Mouse (Mus musculus) ES-E14 (cell line): ENCODE results near the gene Umodl1. TPM values are rescaled to one million over a fixed set of nuclear protein-coding genes. Genes with fewer than 3 reads are reported as not detected.

ENCODE experiments used
- DNase-seq: peaks from one replicate; pipeline ENCODE4 v3.0.0-alpha.2; 2013; ENCODE audit warnings: low read depth, low spot score
- H3K27ac ChIP-seq: 2 replicates; pipeline ENCODE4 v1.5.1; 2012; ENCODE audit warnings: low read depth, mild to moderate bottlenecking, low read length, moderate library complexity, mixed read lengths; ENCODE audit not compliant: poor library complexity, insufficient read depth, severe bottlenecking
- H3K36me3 ChIP-seq: 2 replicates; pipeline ENCODE4 v1.6.1; 2012; ENCODE audit warnings: mild to moderate bottlenecking, low read length, moderate library complexity, mixed read lengths; ENCODE audit not compliant: control insufficient read depth, poor library complexity, insufficient read depth, severe bottlenecking
- H3K4me1 ChIP-seq, 2 experiments: fragments of 150-350 bp in 1 of 2; sonication (generic) in 1 of 2; 2 replicates each; pipeline ENCODE4 v1.6.1; 2012; ENCODE audit warnings: low read length in 2 of 2, mild to moderate bottlenecking in 1 of 2, mixed read lengths in 1 of 2; ENCODE audit not compliant: control insufficient read depth in 2 of 2, insufficient read depth in 2 of 2, poor library complexity in 1 of 2
- H3K4me3 ChIP-seq, 2 experiments: fragments of 150-350 bp in 1 of 2; sonication (generic) in 1 of 2; 2 replicates each; pipeline ENCODE4 v1.5.1; 2012; ENCODE audit warnings: low read length in 2 of 2, low read depth in 1 of 2, mild to moderate bottlenecking in 1 of 2, mixed read lengths in 1 of 2; ENCODE audit not compliant: insufficient read depth in 1 of 2, poor library complexity in 1 of 2, severe bottlenecking in 1 of 2
- H3K9ac ChIP-seq: 2 replicates; pipeline ENCODE4 v1.6.1; 2012; ENCODE audit warnings: low read depth, mild to moderate bottlenecking, low read length, mixed read lengths; ENCODE audit not compliant: poor library complexity, insufficient read depth, severe bottlenecking
- H3K9me3 ChIP-seq: fragments of 150-350 bp; sonication (generic); 2 replicates; pipeline ENCODE4 v1.6.1; 2012; ENCODE audit warnings: low read depth, mild to moderate bottlenecking, low read length; ENCODE audit not compliant: control insufficient read depth, insufficient read depth
- CHD2 ChIP-seq: IDR thresholded peaks from 2 replicates; pipeline ENCODE4 v1.6.1; 2014; ENCODE audit warnings: mild to moderate bottlenecking, low read depth, low read length, inconsistent platforms
- HCFC1 ChIP-seq: IDR thresholded peaks from 2 replicates; pipeline ENCODE4 v1.6.1; 2012; ENCODE audit warnings: low read length, inconsistent platforms, borderline replicate concordance; ENCODE audit not compliant: insufficient read depth
- MAFK ChIP-seq: IDR thresholded peaks from 2 replicates; pipeline ENCODE4 v1.6.1; 2014; ENCODE audit warnings: mild to moderate bottlenecking, low read depth, low read length, inconsistent platforms; ENCODE audit not compliant: insufficient read depth
- ZC3H11A ChIP-seq: IDR thresholded peaks from 2 replicates; pipeline ENCODE4 v1.6.1; 2012; ENCODE audit warnings: low read depth, mild to moderate bottlenecking, inconsistent platforms, low read length, borderline replicate concordance
- ZNF384 ChIP-seq: IDR thresholded peaks from 2 replicates; pipeline ENCODE4 v1.6.1; 2012; ENCODE audit warnings: low read depth, low read length, inconsistent platforms
- in situ Hi-C, 2 experiments: fragments of 600-800 bp; cut with MboI; formaldehyde crosslinking; loops; one replicate each; pipeline ENCODE4 v1.15.1; 2025; ENCODE audit warnings: low sequenced_read_pairs in 2 of 2, inconsistent platforms in 1 of 2; ENCODE audit not compliant: unreplicated experiment in 2 of 2
- total RNA-seq: library from RNA; depleted of rRNA; stranded (reverse); fragments of 300-350 nt; gene quantifications from 2 replicates; pipeline ENCODE4 v1.2.3, GENCODE M21; 2012; rRNA removed

Gene Umodl1
- not detected in 2 replicates for total RNA-seq

DNA sequence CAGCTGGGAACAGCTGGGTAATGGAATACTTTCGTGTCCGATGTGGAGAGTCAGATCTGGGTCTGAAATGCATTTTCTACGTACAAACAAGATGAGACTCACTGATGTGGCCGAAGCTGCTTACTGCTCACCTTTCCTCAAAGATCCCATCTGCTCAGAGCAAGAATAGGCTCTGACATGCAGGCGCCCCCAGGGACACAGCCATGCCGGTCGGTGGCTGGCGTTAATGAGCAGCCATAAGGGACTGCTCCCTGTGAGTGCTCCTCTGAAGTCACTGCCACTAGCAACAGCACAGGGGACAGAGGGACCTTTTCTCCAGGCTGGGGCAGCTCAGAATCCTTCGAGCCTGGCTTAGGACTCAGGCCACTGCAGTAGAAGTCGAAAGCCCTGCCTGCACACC is at the start of gene Umodl1:
TSS of gene Umodl1 (plus strand) at position 301 of the 400 bp plus-strand sequence.
- no peaks in the 10 kb centered on the region for H3K4me1 ChIP-seq
- no peak within 1 kb of the TSS for H3K27ac ChIP-seq
- H3K4me3 ChIP-seq: no peak within 1 kb of the TSS
- in situ Hi-C loops: no loop called here
- H3K9ac ChIP-seq: no peak within 1 kb of the TSS
- H3K9me3 ChIP-seq: no peaks in the 10 kb centered on the region
- TF ChIP-seq ZNF384 (no peak), HCFC1 (no peak), CHD2 (no peak), ZC3H11A (no peak), MAFK (no peak)
- DNase-seq: no peak
- H3K36me3 ChIP-seq: no peaks in the 10 kb centered on the region

DNA sequence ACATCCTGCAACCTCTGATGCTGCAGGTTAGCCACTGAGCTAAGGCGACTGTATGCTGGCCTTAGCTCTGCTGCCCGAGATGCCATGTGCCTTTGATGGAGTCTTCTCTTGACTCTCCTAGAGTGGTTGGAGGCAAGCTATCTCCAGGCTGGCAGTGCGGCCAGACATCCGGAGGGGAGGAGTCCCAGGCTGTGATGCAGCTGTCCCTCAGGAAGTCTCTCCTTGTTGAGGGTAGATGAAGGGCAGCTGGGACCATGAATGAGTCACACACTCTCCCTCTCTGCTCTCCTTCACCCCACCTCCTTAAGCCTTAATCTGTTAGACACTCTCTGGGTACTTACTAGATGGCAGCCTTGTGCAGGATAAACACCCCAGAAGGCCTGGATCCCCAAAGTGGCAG is 46.9 kb upstream of the Umodl1 start:
- in situ Hi-C loops: no loop called here
- Histone ChIP-seq H3K36me3 (no peaks in the 10 kb centered on the region; the same call in 1 of the 2 replicates), H3K4me1 (no peaks in the 10 kb centered on the region), H3K4me3 (no peak overlapping the region), H3K9me3 (no peaks in the 10 kb centered on the region), H3K9ac (no peak overlapping the region), H3K27ac (no peak overlapping the region)
- no peak for DNase-seq
- TF ChIP-seq ZC3H11A: no peak
- no peak for TF ChIP-seq HCFC1
- no peak for TF ChIP-seq CHD2
- TF ChIP-seq MAFK: no peak
- TF ChIP-seq ZNF384: no peak

- H3K36me3 ChIP-seq: no peaks in the 10 kb centered on the region; the same call in 1 of the 2 replicates
- H3K4me3 ChIP-seq: no peak overlapping the region
- TF ChIP-seq ZC3H11A (no peak), HCFC1 (no peak), CHD2 (no peak), ZNF384 (no peak), MAFK (no peak)
- no peaks in the 10 kb centered on the region for H3K9me3 ChIP-seq
- no peak for DNase-seq
- H3K4me1 ChIP-seq: no peaks in the 10 kb centered on the region
- in situ Hi-C loops: no loop called here
- H3K9ac ChIP-seq: no peak overlapping the region
- H3K27ac ChIP-seq: no peak overlapping the region; the same call in 1 of the 2 replicates
These were observed 43.3 kb upstream of the Umodl1 start for GRCm38 (mm10) chr17:30910866-30911731.

DNA sequence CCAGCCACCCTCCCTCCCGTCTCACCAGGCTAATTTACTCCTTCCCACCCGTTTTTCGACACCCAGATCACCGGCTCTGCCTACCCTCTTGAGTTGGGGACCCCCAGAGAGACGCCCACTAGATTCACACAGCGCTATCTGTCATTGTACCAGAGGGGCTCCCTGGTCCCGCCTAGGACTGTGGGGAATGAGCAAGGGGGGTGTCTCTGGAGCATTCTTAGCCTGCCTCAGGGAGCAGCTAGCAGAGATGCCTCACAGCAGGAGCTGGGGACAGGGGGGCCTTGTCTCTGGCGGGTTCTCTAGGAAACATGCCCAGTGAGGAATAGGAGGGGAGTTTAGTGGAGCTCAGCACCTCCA is 42.7 kb upstream of the Umodl1 start:
- no peak overlapping the region for H3K4me3 ChIP-seq
- no peaks in the 10 kb centered on the region for H3K9me3 ChIP-seq
- no peak overlapping the region for H3K27ac ChIP-seq
- no peaks in the 10 kb centered on the region for H3K4me1 ChIP-seq
- no peaks in the 10 kb centered on the region; the same call in 1 of the 2 replicates for H3K36me3 ChIP-seq
- in situ Hi-C loops: no loop called here
- DNase-seq: no peak
- TF ChIP-seq MAFK (no peak), ZNF384 (no peak), HCFC1 (no peak), CHD2 (no peak), ZC3H11A (no peak)
- no peak overlapping the region for H3K9ac ChIP-seq
